Mouse (Mus musculus): Measurements from ENCODE around the gene Egln2.

The Egln2 gene

GRCm38 (mm10) chr7:27131387-27131786 lies 35.2 kb downstream of the Egln2 start:
- no peak for DNase-seq

GRCm38 (mm10) chr7:27130521-27131370 lies 35.9 kb downstream of the Egln2 start:
- DNase-seq, result no peak

- no peak for DNase-seq
Observed at GRCm38 (mm10) chr7:27129811-27130210, 36.8 kb downstream of the Egln2 start.

GRCm38 (mm10) chr7:27128946-27129345 lies 37.7 kb downstream of the Egln2 start:
- DNase-seq, result no peak

GRCm38 (mm10) chr7:27128162-27128561 lies 38.4 kb downstream of the Egln2 start:
- DNase-seq, result no peak

GRCm38 (mm10) chr7:27124969-27125368 lies 41.6 kb downstream of the Egln2 start:
- DNase-seq, result no peak

- no peak for DNase-seq
Observed at GRCm38 (mm10) chr7:27124305-27124832, 42.2 kb downstream of the Egln2 start.

GRCm38 (mm10) chr7:27119676-27120075 lies 46.9 kb downstream of the Egln2 start, which contains the start of gene Cyp2f2:
Cyp2f2 (plus strand) TSS chr7:27119909.
- DNase-seq, result no peak

- no peak for DNase-seq
Observed at GRCm38 (mm10) chr7:27118033-27118511, 48.5 kb downstream of the Egln2 start.

- DNase-seq, result no peak
Observed at GRCm38 (mm10) chr7:27111987-27112386, 54.6 kb downstream of the Egln2 start.

GRCm38 (mm10) chr7:27111038-27111437 lies 55.6 kb downstream of the Egln2 start:
- DNase-seq, result no peak

- DNase-seq, result no peak
Observed at GRCm38 (mm10) chr7:27110327-27110726, 56.3 kb downstream of the Egln2 start.

Measured in cerebellum, adult 9-11 months (tissue).